Mouse (Mus musculus): Measurements from ENCODE around the gene Wscd1.
A peak's percentile ranks its signal among the peaks of the same experiment; 100 is the strongest.

The Wscd1 gene

GRCm38 (mm10) chr11:71769744-71770143, 20.0 kb downstream of the Wscd1 start:
- no peak for DNase-seq (ENCODE audit: low read depth, low spot score)

GRCm38 (mm10) chr11:71770479-71770878, 20.8 kb downstream of the Wscd1 start:
- no peak for DNase-seq (ENCODE audit: low read depth, low spot score)

GRCm38 (mm10) chr11:71771074-71771473, 21.4 kb downstream of the Wscd1 start:
- no peak for DNase-seq (ENCODE audit: low read depth, low spot score)

GRCm38 (mm10) chr11:71772056-71772455, 22.3 kb downstream of the Wscd1 start:
- no peak for DNase-seq (ENCODE audit: low read depth, low spot score)

GRCm38 (mm10) chr11:71772802-71773201, 23.1 kb downstream of the Wscd1 start:
- no peak for DNase-seq (ENCODE audit: low read depth, low spot score)

- DNase-seq (ENCODE audit: low read depth, low spot score), result no peak
Measured at GRCm38 (mm10) chr11:71773986-71774767, 24.5 kb downstream of the Wscd1 start.

GRCm38 (mm10) chr11:71775056-71775455, 25.3 kb downstream of the Wscd1 start:
- DNase-seq (ENCODE audit: low read depth, low spot score), result no peak

- DNase-seq (ENCODE audit: low read depth, low spot score), result no peak
Measured at GRCm38 (mm10) chr11:71779642-71780041, 29.9 kb downstream of the Wscd1 start.

GRCm38 (mm10) chr11:71781737-71782354, 32.1 kb downstream of the Wscd1 start:
- DNase-seq (ENCODE audit: low read depth, low spot score), result no peak

GRCm38 (mm10) chr11:71785499-71785898, 35.8 kb downstream of the Wscd1 start:
- no peak for DNase-seq (ENCODE audit: low read depth, low spot score)

GRCm38 (mm10) chr11:71788209-71788608, 38.5 kb downstream of the Wscd1 start:
- DNase-seq (ENCODE audit: low read depth, low spot score), result no peak

GRCm38 (mm10) chr11:71790227-71790626, 40.5 kb downstream of the Wscd1 start:
- DNase-seq (ENCODE audit: low read depth, low spot score), result no peak

GRCm38 (mm10) chr11:71799206-71799605, 49.5 kb downstream of the Wscd1 start:
- DNase-seq (ENCODE audit: low read depth, low spot score), result no peak

GRCm38 (mm10) chr11:71808521-71808920, 58.8 kb downstream of the Wscd1 start:
- no peak for DNase-seq (ENCODE audit: low read depth, low spot score)

GRCm38 (mm10) chr11:71811828-71812227, 62.1 kb downstream of the Wscd1 start:
- DNase-seq (ENCODE audit: low read depth, low spot score), result no peak

- no peak for DNase-seq (ENCODE audit: low read depth, low spot score)
Measured at GRCm38 (mm10) chr11:71812921-71813320, 63.2 kb downstream of the Wscd1 start.

- no peak for DNase-seq (ENCODE audit: low read depth, low spot score)
Measured at GRCm38 (mm10) chr11:71814511-71814910, 64.8 kb downstream of the Wscd1 start.

GRCm38 (mm10) chr11:71815326-71815725, 65.6 kb downstream of the Wscd1 start:
- no peak for DNase-seq (ENCODE audit: low read depth, low spot score)

- DNase-seq (ENCODE audit: low read depth, low spot score), result no peak
Measured at GRCm38 (mm10) chr11:71816918-71817317, 67.2 kb downstream of the Wscd1 start.

- no peak for DNase-seq (ENCODE audit: low read depth, low spot score)
Measured at GRCm38 (mm10) chr11:71817341-71817740, 67.6 kb downstream of the Wscd1 start.

GRCm38 (mm10) chr11:71818111-71818510, 68.4 kb downstream of the Wscd1 start:
- no peak for DNase-seq (ENCODE audit: low read depth, low spot score)

- no peak for DNase-seq (ENCODE audit: low read depth, low spot score)
Measured at GRCm38 (mm10) chr11:71819901-71820300, 70.2 kb downstream of the Wscd1 start.

GRCm38 (mm10) chr11:71820847-71821246, 71.1 kb downstream of the Wscd1 start:
- peak; percentile 3 for DNase-seq (ENCODE audit: low read depth, low spot score)

Data from forelimb bud, embryonic 11.5 days (tissue).